Comparison of ENCODE assay signal across 1 mouse cellular context in the genomic region with DNA sequence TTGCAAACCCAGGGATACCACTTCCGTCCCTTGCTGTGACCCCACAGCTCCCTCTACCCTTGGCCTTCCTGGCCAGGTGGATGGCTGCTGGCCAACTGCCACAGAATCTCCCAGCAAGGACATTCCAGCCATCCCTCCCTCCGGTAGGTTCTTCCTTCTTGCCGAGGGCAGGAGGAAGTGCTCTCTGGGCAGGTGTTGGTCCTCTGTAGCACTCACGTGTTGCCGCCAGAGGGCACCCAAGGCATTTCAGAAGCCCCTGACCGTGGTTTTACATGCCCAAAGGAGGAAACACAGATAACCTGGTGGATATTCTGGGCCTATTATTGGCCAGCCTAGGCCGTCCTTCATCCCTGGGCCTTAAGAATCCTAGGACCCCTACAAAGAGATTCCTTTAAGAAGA.
A peak's percentile ranks its signal among the peaks of the same experiment; 100 is the strongest.
TF ChIP-seq lines count a peak whose summit lies in the region.

No protein-coding gene starts in this region.

TF ChIP-seq in MEL, 35 proteins besides CTCF, POLR2A, EP300 and RAD21:
- TF ChIP-seq JUND (IDR thresholded peaks at IDR 0.05; ENCODE audit: low read depth, low read length) (peak; percentile 59; the same call in 1 of the 2 replicates), CHD2 (IDR thresholded peaks at IDR 0.05; ENCODE audit: low read length) (no peak), POLR2AphosphoS5 (IDR thresholded peaks at IDR 0.05; ENCODE audit: borderline replicate concordance, low read depth, low read length) (no peak), TCF12 (IDR thresholded peaks at IDR 0.05; ENCODE audit: low read depth, low read length) (0 out of 2 replicates have a peak, but pooled peaks have one; percentile 27), USF1 (IDR thresholded peaks at IDR 0.05; ENCODE audit: low read depth, low read length) (peak; percentile 67), MYC (IDR thresholded peaks at IDR 0.05; ENCODE audit: low read depth, low read length) (peak; percentile 87), USF2 (IDR thresholded peaks at IDR 0.05; ENCODE audit: borderline replicate concordance in 1 of 2, insufficient read depth in 1 of 2, low read depth in 1 of 2, low read length in 2 of 2) (no peak), MAZ (IDR thresholded peaks at IDR 0.05; ENCODE audit: low read depth, low read length) (peak; percentile 86; the same call in 1 of the 2 replicates), TBP (IDR thresholded peaks at IDR 0.05; ENCODE audit: low read depth, low read length) (0 out of 2 replicates have a peak, but pooled peaks have one; percentile 22), SIN3A (IDR thresholded peaks at IDR 0.05; ENCODE audit: low read length) (peak; percentile 84), ELF1 (IDR thresholded peaks at IDR 0.05; ENCODE audit: low read depth, low read length) (peak; percentile 69), SMC3 (IDR thresholded peaks at IDR 0.05; ENCODE audit: low read depth, low read length) (peak; percentile 100), RCOR1 (IDR thresholded peaks at IDR 0.05; ENCODE audit: low read depth, low read length) (peak; percentile 41; the same call in 1 of the 2 replicates), ETS1 (IDR thresholded peaks at IDR 0.05; ENCODE audit: low read depth, low read length) (peak; percentile 24; the same call in 1 of the 2 replicates), MAX (IDR thresholded peaks at IDR 0.05; ENCODE audit: low read length) (peak; percentile 86), MEF2A (IDR thresholded peaks at IDR 0.05; ENCODE audit: extremely low read depth, insufficient replicate concordance, low read depth, low read length, poor library complexity, severe bottlenecking) (no peak), NRF1 (IDR thresholded peaks at IDR 0.05; ENCODE audit: insufficient read depth, low read depth, low read length, poor library complexity, severe bottlenecking) (no peak), ZC3H11A (IDR thresholded peaks at IDR 0.05; ENCODE audit: low read depth, low read length) (peak; percentile 100), ZKSCAN1 (IDR thresholded peaks at IDR 0.05; ENCODE audit: low read depth, low read length) (no peak), ZMIZ1 (IDR thresholded peaks at IDR 0.05; ENCODE audit: low read depth, low read length) (no peak), NELFE (IDR thresholded peaks at IDR 0.05; ENCODE audit: low read depth, low read length) (no peak), MXI1 (IDR thresholded peaks at IDR 0.05; ENCODE audit: low read depth, low read length) (peak; percentile 49; the same call in 1 of the 2 replicates), E2F4 (IDR thresholded peaks at IDR 0.05; ENCODE audit: borderline replicate concordance, low read depth, low read length) (no peak), CHD1 (IDR thresholded peaks at IDR 0.05; ENCODE audit: low read depth, low read length) (no peak), GATA1 (IDR thresholded peaks at IDR 0.05; ENCODE audit: low read depth, low read length) (peak; percentile 48; the same call in 1 of the 2 replicates), ZNF384 (IDR thresholded peaks at IDR 0.05; ENCODE audit: low read depth, low read length) (peak; percentile 49; the same call in 1 of the 2 replicates), GABPA (IDR thresholded peaks at IDR 0.05; ENCODE audit: low read depth, low read length) (no peak), UBTF (IDR thresholded peaks at IDR 0.05; ENCODE audit: borderline replicate concordance, insufficient read depth, low read depth, low read length) (no peak), KAT2A (conservative IDR thresholded peaks at IDR 0.05; ENCODE audit: low read depth, low read length) (no peak), POLR2AphosphoS2 (IDR thresholded peaks at IDR 0.05; ENCODE audit: low read length) (no peak), HCFC1 (IDR thresholded peaks at IDR 0.05; ENCODE audit: low read depth, low read length) (peak; percentile 56; the same call in 1 of the 2 replicates), TAL1 (IDR thresholded peaks at IDR 0.05; ENCODE audit: low read length) (no peak), MYB (IDR thresholded peaks at IDR 0.05; ENCODE audit: low read depth, low read length) (no peak), BHLHE40 (IDR thresholded peaks at IDR 0.05; ENCODE audit: borderline replicate concordance, low read depth, low read length) (peak; percentile 39; the same call in 1 of the 2 replicates), MAFK (IDR thresholded peaks at IDR 0.05; ENCODE audit: borderline replicate concordance, low read depth, low read length) (no peak)
